Mouse (Mus musculus) urinary bladder, postnatal 10 days (tissue): ENCODE measurements around the gene Tmed10.

Experiments used
- DNase-seq: peaks from one replicate; pipeline ENCODE4 v3.0.0; 2022; ENCODE audit warnings: low spot score

Gene Tmed10

GRCm38 (mm10) chr12:85308651-85309050, 66.0 kb downstream of the Tmed10 start:
- DNase-seq: no peak

GRCm38 (mm10) chr12:85305247-85305892, 69.3 kb downstream of the Tmed10 start:
- DNase-seq: peak; percentile 35

- no peak for DNase-seq
Measured at GRCm38 (mm10) chr12:85304725-85305124, 69.9 kb downstream of the Tmed10 start.

- DNase-seq: no peak
Measured at GRCm38 (mm10) chr12:85303256-85303655, 71.4 kb downstream of the Tmed10 start.

GRCm38 (mm10) chr12:85298835-85299180, 75.8 kb downstream of the Tmed10 start:
- DNase-seq: no peak

GRCm38 (mm10) chr12:85298127-85298834, 76.4 kb downstream of the Tmed10 start:
- DNase-seq: no peak

- no peak for DNase-seq
Measured at GRCm38 (mm10) chr12:85297345-85297997, 77.2 kb downstream of the Tmed10 start.

- DNase-seq: no peak
Measured at GRCm38 (mm10) chr12:85296915-85297314, 77.7 kb downstream of the Tmed10 start.

- DNase-seq: no peak
Measured at GRCm38 (mm10) chr12:85295506-85295905, 79.1 kb downstream of the Tmed10 start.

- DNase-seq: no peak
Measured at GRCm38 (mm10) chr12:85292906-85293305, 81.7 kb downstream of the Tmed10 start.

GRCm38 (mm10) chr12:85292288-85292687, 82.4 kb downstream of the Tmed10 start:
- DNase-seq: no peak

GRCm38 (mm10) chr12:85291541-85291940, 83.1 kb downstream of the Tmed10 start:
- no peak for DNase-seq

GRCm38 (mm10) chr12:85290633-85291032, 84.0 kb downstream of the Tmed10 start:
- no peak for DNase-seq
